Mouse (Mus musculus) kidney, adult 2 months (tissue): ENCODE results near the gene Dynll1. TPM values are rescaled to one million over a fixed set of nuclear protein-coding genes. Genes with fewer than 3 reads are reported as not detected.
"Not testable (repeated sequence)": the region's sequence is repeated elsewhere in the genome, so short reads cannot be mapped to it uniquely, and the experiment has no call there.

Source experiments
- DNase-seq: peaks from one replicate; pipeline ENCODE4 v3.0.0; 2021
- H3K27ac ChIP-seq: fragments of 200-500 bp; 2 replicates; pipeline ENCODE4 v1.5.1; 2012; ENCODE audit warnings: low read depth, low read length, control low read depth, inconsistent platforms; ENCODE audit not compliant: insufficient read depth
- H3K27me3 ChIP-seq: fragments of 200-500 bp; replicated peaks from 2 replicates; pipeline ENCODE4 v1.6.1; 2012; ENCODE audit warnings: mild to moderate bottlenecking, moderate library complexity, low read length, inconsistent platforms; ENCODE audit not compliant: control insufficient read depth, insufficient read depth
- H3K36me3 ChIP-seq: fragments of 200-500 bp; 2 replicates; pipeline ENCODE4 v1.6.1; 2012; ENCODE audit warnings: mild to moderate bottlenecking, moderate library complexity, low read length, inconsistent platforms; ENCODE audit not compliant: control insufficient read depth, insufficient read depth
- H3K4me1 ChIP-seq: fragments of 200-500 bp; 2 replicates; pipeline ENCODE4 v1.6.1; 2011; ENCODE audit warnings: low read length; ENCODE audit not compliant: control insufficient read depth, insufficient read depth
- H3K4me3 ChIP-seq: fragments of 200-500 bp; 2 replicates; pipeline ENCODE4 v1.5.1; 2011; ENCODE audit warnings: mild to moderate bottlenecking, low read depth, low read length, control low read depth; ENCODE audit not compliant: insufficient read depth
- CTCF ChIP-seq: fragments of 200-500 bp; conservative IDR thresholded peaks from 2 replicates; pipeline ENCODE4 v1.5.1; 2011; ENCODE audit warnings: low read depth, mild to moderate bottlenecking, control low read depth, low read length, moderate library complexity, mixed read lengths; ENCODE audit not compliant: insufficient read depth, insufficient read length
- POLR2A ChIP-seq: fragments of 200-500 bp; IDR thresholded peaks from one replicate; pipeline ENCODE4 v1.6.1; 2011; ENCODE audit warnings: low read depth, low read length, control low read depth
- WGBS: fragments of 180-500 bp; shearing (Covaris S2); methylation state at CpG from one replicate; pipeline ENCODE4 v1.1.7; 2018; 5-methylcytosine and 5-hydroxymethylcytosine counted together
- polyA plus RNA-seq: library from polyadenylated mRNA; depleted of rRNA; stranded (reverse); fragments of >200 nt; gene quantifications from 2 replicates; pipeline ENCODE4 v1.2.3, GENCODE M21; 2012

The Dynll1 gene
- polyA plus RNA-seq, 1 experiment = 129 TPM

GRCm38 (mm10) chr5:115319004-115319940 is 18.5 kb upstream of the Dynll1 start:
- H3K27ac ChIP-seq = peak overlapping the region; percentile 36; the same call in 1 of the 2 replicates

GRCm38 (mm10) chr5:115317645-115318328 is 17.0 kb upstream of the Dynll1 start:
- TF ChIP-seq CTCF (no peak), POLR2A (no peak)
- WGBS = 37% methylated on average over 10 of the region's 10 CpGs
- H3K4me3 ChIP-seq = no peak overlapping the region
- no peaks in the 10 kb centered on the region for H3K36me3 ChIP-seq
- H3K27me3 ChIP-seq = no peaks in the 10 kb centered on the region
- 0 out of 2 replicates have a peak, but pooled peaks cover 2% of the 10 kb centered on the region for H3K4me1 ChIP-seq
- DNase-seq = no peak
- no peak overlapping the region for H3K27ac ChIP-seq

More at GRCm38 (mm10) chr5:115319004-115319940, 18.5 kb upstream of the Dynll1 start:
- Histone ChIP-seq H3K4me3 (peak overlapping the region; percentile 40; the same call in 1 of the 2 replicates), H3K4me1 (0 out of 2 replicates have a peak, but pooled peaks cover 2% of the 10 kb centered on the region), H3K36me3 (no peaks in the 10 kb centered on the region), H3K27me3 (no peaks in the 10 kb centered on the region)
- 2% methylated on average over 22 of the region's 22 CpGs for WGBS
- TF ChIP-seq POLR2A (no peak), CTCF (peak; percentile 41; the same call in 1 of the 2 replicates)
- DNase-seq = peak; percentile 72

GRCm38 (mm10) chr5:115316968-115317644 is 16.3 kb upstream of the Dynll1 start:
- no peak overlapping the region for H3K4me3 ChIP-seq
- no peaks in the 10 kb centered on the region for H3K36me3 ChIP-seq
- 0 out of 2 replicates have a peak, but pooled peaks cover 2% of the 10 kb centered on the region for H3K4me1 ChIP-seq
- 42% methylated on average over 14 of the region's 14 CpGs for WGBS
- no peaks in the 10 kb centered on the region for H3K27me3 ChIP-seq
- TF ChIP-seq POLR2A (no peak), CTCF (no peak)
- DNase-seq = no peak
- no peak overlapping the region for H3K27ac ChIP-seq

GRCm38 (mm10) chr5:115313668-115313943 is 12.8 kb upstream of the Dynll1 start:
- Histone ChIP-seq H3K4me3 (no peak overlapping the region), H3K36me3 (no peaks in the 10 kb centered on the region), H3K27ac (no peak overlapping the region), H3K4me1 (no peaks in the 10 kb centered on the region), H3K27me3 (no peaks in the 10 kb centered on the region)
- DNase-seq = no peak
- 75% methylated on average over 5 of the region's 5 CpGs for WGBS
- TF ChIP-seq CTCF = no peak
- no peak for TF ChIP-seq POLR2A

- 61% methylated on average over 10 of the region's 10 CpGs for WGBS
- no peak overlapping the region for H3K27ac ChIP-seq
- H3K4me1 ChIP-seq = no peaks in the 10 kb centered on the region
- H3K4me3 ChIP-seq = no peak overlapping the region
- no peaks in the 10 kb centered on the region for H3K36me3 ChIP-seq
- DNase-seq = no peak
- H3K27me3 ChIP-seq = no peaks in the 10 kb centered on the region
- TF ChIP-seq POLR2A = no peak
- TF ChIP-seq CTCF = no peak
Measured at GRCm38 (mm10) chr5:115312816-115313667, 12.2 kb upstream of the Dynll1 start.

GRCm38 (mm10) chr5:115312354-115312753 is 11.6 kb upstream of the Dynll1 start:
- Histone ChIP-seq H3K27me3 (no peaks in the 10 kb centered on the region), H3K4me1 (no peaks in the 10 kb centered on the region), H3K4me3 (no peak overlapping the region), H3K27ac (no peak overlapping the region), H3K36me3 (no peaks in the 10 kb centered on the region)
- WGBS = 89% methylated on average over 4 of the region's 4 CpGs
- TF ChIP-seq POLR2A (no peak), CTCF (no peak)
- no peak for DNase-seq

- not testable (repeated sequence) for H3K27ac ChIP-seq, H3K4me3 ChIP-seq, H3K27me3 ChIP-seq, DNase-seq, H3K36me3 ChIP-seq
- H3K4me1 ChIP-seq = peaks cover 11% of the 10 kb centered on the region
- WGBS = 78% methylated on average over 6 of the region's 7 CpGs
Measured at GRCm38 (mm10) chr5:115302190-115302589, 1.4 kb upstream of the Dynll1 start.
